Mouse (Mus musculus): ENCODE data around the gene Acsl5.

DNA sequence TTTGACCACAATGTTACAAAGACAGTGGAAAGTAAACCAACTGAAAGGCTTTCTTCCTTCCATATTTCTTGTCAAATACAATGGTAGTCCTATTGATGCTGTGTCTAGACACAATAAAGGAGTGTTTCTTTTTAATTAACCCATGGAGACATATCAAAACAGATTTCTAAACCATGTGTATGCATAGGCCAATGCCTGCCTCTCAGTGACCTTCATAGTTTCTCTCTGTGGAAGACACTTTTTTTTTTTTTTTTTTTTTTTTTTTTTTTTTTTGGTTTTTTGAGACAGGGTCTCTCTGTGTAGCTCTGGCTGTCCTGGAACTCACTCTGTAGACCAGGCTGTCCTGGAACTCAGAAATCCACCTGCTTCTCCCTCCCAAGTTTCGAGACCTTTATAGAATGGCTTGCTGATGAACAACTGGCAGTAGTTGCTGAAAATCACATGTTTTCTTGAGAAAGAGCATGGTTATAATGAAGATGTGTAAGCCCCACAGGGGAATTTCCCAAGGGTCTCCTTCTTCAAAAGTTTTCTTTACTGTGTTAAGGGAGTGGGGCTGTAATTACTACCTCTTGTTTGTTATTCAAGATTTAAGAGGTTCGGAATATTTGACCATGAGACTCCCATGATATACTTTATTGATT, 40.6 kb downstream of the Acsl5 start:
- TF ChIP-seq EP300 (IDR thresholded peaks at IDR 0.05; ENCODE audit: insufficient read depth, low read depth, low read length) (no peak), POLR2A (IDR thresholded peaks at IDR 0.05; ENCODE audit: insufficient read depth, low read depth, low read length) (no peak), CTCF (IDR thresholded peaks at IDR 0.05) (no peak)

All from heart, adult 2 months (tissue).